Mouse (Mus musculus) C3H10T1/2 (cell line): ENCODE results near the gene P3h4. TPM values are rescaled to one million over a fixed set of nuclear protein-coding genes. Genes with fewer than 3 reads are reported as not detected.

Experiments
- polyA plus RNA-seq, 2 experiments: library from polyadenylated mRNA; unstranded; fragments of >200 nt; fragmentation: generic; extraction: Trizol; gene quantifications; one replicate each; pipeline ENCODE4 v1.2.1; 2012; ENCODE audit warnings: missing spikeins in 2 of 2

P3h4 gene
- 100 to 1,000 TPM; 103 to 258 TPM for polyA plus RNA-seq

GRCm38 (mm10) chr11:100414021-100414913, at the start of gene P3h4:
TSS of gene P3h4 (minus strand) at chr11:100414836.

GRCm38 (mm10) chr11:100441797-100442196, 27.2 kb upstream of the P3h4 start, which contains the start of the genes Nt5c3b and Klhl10:
TSS of gene Nt5c3b (minus strand) at chr11:100441808.
TSS of gene Klhl10 (plus strand) at chr11:100441917.

GRCm38 (mm10) chr11:100414914-100415822, 532 bp upstream of the P3h4 start, which contains the start of gene Fkbp10:
TSS of gene Fkbp10 (plus strand) at chr11:100415697.

DNA sequence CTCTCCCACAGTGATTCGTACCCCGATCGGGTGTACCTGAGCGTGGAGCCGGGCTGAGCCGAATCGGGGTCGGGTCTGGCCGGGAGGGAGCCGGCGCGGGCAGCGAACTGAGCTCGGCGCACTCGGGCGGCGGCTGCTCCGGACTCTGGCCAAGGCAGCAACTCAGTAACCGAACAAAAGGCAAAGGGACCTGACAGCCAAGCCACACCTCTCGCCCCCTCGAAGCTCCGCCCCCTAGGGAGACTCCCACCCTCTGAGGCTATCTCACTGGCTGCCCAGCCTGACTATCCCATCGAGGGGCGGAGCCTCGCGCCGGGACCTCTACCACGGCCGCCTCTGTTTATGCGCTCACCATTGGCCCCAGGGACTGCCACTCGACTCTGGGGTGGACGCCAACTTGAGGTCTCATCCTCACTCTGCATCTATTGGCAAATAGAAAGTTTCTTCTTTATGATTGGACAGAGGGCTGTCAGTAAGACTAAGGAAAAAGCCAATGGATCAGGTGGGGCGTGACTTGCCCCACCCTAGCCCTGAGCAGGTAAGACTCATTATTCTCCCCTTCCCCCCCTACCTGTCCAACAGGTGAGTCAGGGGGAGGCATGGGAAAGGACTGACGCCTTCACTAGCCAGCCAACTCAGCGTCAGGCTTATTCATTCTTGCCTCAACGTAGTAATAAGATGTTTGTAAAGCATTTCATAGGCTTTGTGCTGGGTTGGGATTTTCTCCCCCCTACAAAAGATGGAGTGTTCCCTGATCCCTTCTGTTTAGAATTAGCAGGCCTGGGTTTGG, 16.8 kb downstream of the P3h4 start, which contains the start of gene Jup:
TSS of gene Jup (minus strand) at position 164 of the 790 bp plus-strand sequence.

Other genes with a start within 250 kb of the P3h4 start
- not detected for gene Krt9, start 221.6 kb downstream of the P3h4 start, polyA plus RNA-seq
- gene Krt14, start 207.3 kb downstream of the P3h4 start, polyA plus RNA-seq: under 1 TPM; 0.21 to 0.26 TPM
- gene Krt16, start 165.9 kb downstream of the P3h4 start, polyA plus RNA-seq: under 1 TPM; 0.26 to 0.29 TPM
- gene Krt17, start 153.8 kb downstream of the P3h4 start, polyA plus RNA-seq: not detected
- gene Krt42, start 145.0 kb downstream of the P3h4 start, polyA plus RNA-seq: under 1 TPM; 0.02 to 0.05 TPM
- gene Eif1, start 95.0 kb downstream of the P3h4 start, polyA plus RNA-seq: 1,000 to 10,000 TPM; 1,802 to 2,189 TPM
- gene Gast, start 80.4 kb downstream of the P3h4 start, polyA plus RNA-seq: under 1 TPM in 1 of 2 experiments, not detected in 1; 0.07 TPM
- gene Hap1, start 58.7 kb downstream of the P3h4 start, polyA plus RNA-seq: 1 to 10 TPM in 1 of 2 experiments, under 1 TPM in 1; 0.85 to 1.1 TPM
- gene Jup, start 17.1 kb downstream of the P3h4 start, polyA plus RNA-seq: 1 to 10 TPM; 2.6 to 10.0 TPM
- gene Fkbp10, start 861 bp upstream of the P3h4 start, polyA plus RNA-seq: 100 to 1,000 TPM; 148 to 342 TPM
- 100 to 1,000 TPM in 1 of 2 experiments, 10 to 100 TPM in 1; 99.8 to 114 TPM for gene Nt5c3b, start 27.0 kb upstream of the P3h4 start, polyA plus RNA-seq
- 1 to 10 TPM in 1 of 2 experiments, under 1 TPM in 1; 0.12 to 2.0 TPM for gene Klhl10, start 27.1 kb upstream of the P3h4 start, polyA plus RNA-seq
- 1 to 10 TPM in 1 of 2 experiments, under 1 TPM in 1; 0.21 to 2.3 TPM for gene Klhl11, start 57.9 kb upstream of the P3h4 start, polyA plus RNA-seq
- gene Acly, start 113.2 kb upstream of the P3h4 start, polyA plus RNA-seq: 10 to 100 TPM; 34.3 to 98.6 TPM
- under 1 TPM; 0.14 to 0.72 TPM for gene Ttc25, start 130.8 kb upstream of the P3h4 start, polyA plus RNA-seq
- gene Cnp, start 160.1 kb upstream of the P3h4 start, polyA plus RNA-seq: 10 to 100 TPM in 1 of 2 experiments, 1 to 10 TPM in 1; 8.2 to 26.1 TPM
- 10 to 100 TPM; 26.0 to 56.3 TPM for gene Nkiras2, start 204.4 kb upstream of the P3h4 start, polyA plus RNA-seq
- gene Dnajc7, start 205.3 kb upstream of the P3h4 start, polyA plus RNA-seq: 100 to 1,000 TPM in 1 of 2 experiments, 10 to 100 TPM in 1; 26.2 to 140 TPM